Mouse (Mus musculus) forebrain, embryonic 16.5 days (tissue): Measurements from ENCODE around the gene Gm45062. TPM values are rescaled to one million over a fixed set of nuclear protein-coding genes. Genes with fewer than 3 reads are reported as not detected.

Experiments used
- ATAC-seq: fragments of 200-750 bp; cut with Nextera tagmentation; 2 replicates; pipeline ENCODE4 v1.8.0; 2017; ENCODE audit warnings: mild to moderate bottlenecking, moderate library complexity
- H3K27ac ChIP-seq: fragments of 300-500 bp; sonication (generic); 2 replicates; pipeline ENCODE4 v1.5.1; 2014; ENCODE audit warnings: low read length, control low read depth
- H3K27me3 ChIP-seq: fragments of 300-500 bp; sonication (generic); replicated peaks from 2 replicates; pipeline ENCODE4 v1.6.1; 2014; ENCODE audit warnings: low read length; ENCODE audit not compliant: control insufficient read depth, insufficient read depth
- H3K36me3 ChIP-seq: fragments of 300-500 bp; sonication (generic); 2 replicates; pipeline ENCODE4 v1.6.1; 2014; ENCODE audit not compliant: control insufficient read depth, insufficient read depth
- H3K4me1 ChIP-seq: fragments of 300-500 bp; sonication (generic); replicated peaks from 2 replicates; pipeline ENCODE4 v1.6.1; 2014; ENCODE audit warnings: low read length; ENCODE audit not compliant: control insufficient read depth, insufficient read depth
- H3K4me2 ChIP-seq: fragments of 300-500 bp; sonication (generic); 2 replicates; pipeline ENCODE4 v1.6.1; 2014; ENCODE audit warnings: mild to moderate bottlenecking, low read length, control low read depth
- H3K4me3 ChIP-seq: fragments of 300-500 bp; sonication (generic); replicated peaks from 2 replicates; pipeline ENCODE4 v1.5.1; 2014; ENCODE audit warnings: mild to moderate bottlenecking, low read length, control low read depth
- H3K9ac ChIP-seq: fragments of 300-500 bp; sonication (generic); replicated peaks from 2 replicates; pipeline ENCODE4 v1.6.1; 2014; ENCODE audit warnings: low read depth, low read length, control low read depth
- H3K9me3 ChIP-seq: fragments of 300-500 bp; sonication (generic); 2 replicates; pipeline ENCODE4 v1.6.1; 2016; ENCODE audit warnings: low read length; ENCODE audit not compliant: control insufficient read depth
- WGBS: fragments of 180-500 bp; shearing (Covaris S2); extraction: QIAGEN DNeasy Blood & Tissue Kit; methylation state at CpG from one replicate; pipeline ENCODE4 v1.1.7; 2014; 5-methylcytosine and 5-hydroxymethylcytosine counted together
- polyA plus RNA-seq: library from polyadenylated mRNA; unstranded; fragments of >200 nt; fragmentation: Nextera tagmentation; extraction: Ambion mirVana; gene quantifications from 2 replicates; pipeline ENCODE4 v1.2.1, GENCODE M21; 2015

Gm45062 gene
- polyA plus RNA-seq, 1 experiment from 2014 or later: 24.3 TPM

GRCm38 (mm10) chr6:8430610-8431234 lies 171.5 kb downstream of the Gm45062 start:
- Histone ChIP-seq H3K27ac (peak overlapping the region; percentile 74), H3K9ac (no peak overlapping the region), H3K4me1 (peaks cover 12% of the 10 kb centered on the region; the same call in 1 of the 2 replicates), H3K4me3 (no peak overlapping the region), H3K27me3 (no peaks in the 10 kb centered on the region), H3K9me3 (no peaks in the 10 kb centered on the region), H3K4me2 (no peak overlapping the region), H3K36me3 (no peaks in the 10 kb centered on the region)
- ATAC-seq: peak; percentile 56
- WGBS: 73% methylated on average over 9 of the region's 9 CpGs

- ATAC-seq: peak; percentile 64
These were observed 173.9 kb downstream of the Gm45062 start for GRCm38 (mm10) chr6:8433179-8433578.

GRCm38 (mm10) chr6:8437937-8438336 lies 178.7 kb downstream of the Gm45062 start:
- no peak overlapping the region for H3K27ac ChIP-seq
- no peak overlapping the region for H3K9ac ChIP-seq
- H3K36me3 ChIP-seq: no peaks in the 10 kb centered on the region
- peaks cover 4% of the 10 kb centered on the region; the same call in 1 of the 2 replicates for H3K4me1 ChIP-seq
- no peak overlapping the region for H3K4me2 ChIP-seq
- no peaks in the 10 kb centered on the region for H3K9me3 ChIP-seq
- WGBS: 96% methylated on average over 3 of the region's 3 CpGs
- no peak overlapping the region for H3K4me3 ChIP-seq
- H3K27me3 ChIP-seq: no peaks in the 10 kb centered on the region
- ATAC-seq: no peak

More at GRCm38 (mm10) chr6:8433179-8433578, 173.9 kb downstream of the Gm45062 start:
- Histone ChIP-seq H3K4me2 (no peak overlapping the region), H3K4me1 (peaks cover 12% of the 10 kb centered on the region; the same call in 1 of the 2 replicates), H3K9ac (no peak overlapping the region), H3K9me3 (no peaks in the 10 kb centered on the region), H3K36me3 (no peaks in the 10 kb centered on the region), H3K27me3 (no peaks in the 10 kb centered on the region), H3K4me3 (no peak overlapping the region), H3K27ac (peak overlapping the region; percentile 45)
- WGBS: 57% methylated on average over 9 of the region's 9 CpGs

GRCm38 (mm10) chr6:8441814-8442213 lies 182.6 kb downstream of the Gm45062 start:
- Histone ChIP-seq H3K9me3 (no peaks in the 10 kb centered on the region), H3K27me3 (no peaks in the 10 kb centered on the region), H3K4me1 (no peaks in the 10 kb centered on the region), H3K27ac (no peak overlapping the region), H3K4me2 (no peak overlapping the region), H3K9ac (no peak overlapping the region), H3K4me3 (no peak overlapping the region), H3K36me3 (no peaks in the 10 kb centered on the region)
- WGBS: 93% methylated on average over 3 of the region's 3 CpGs
- ATAC-seq: no peak

GRCm38 (mm10) chr6:8446786-8447185 lies 187.5 kb downstream of the Gm45062 start:
- no peak overlapping the region for H3K4me3 ChIP-seq
- H3K9ac ChIP-seq: no peak overlapping the region
- H3K36me3 ChIP-seq: no peaks in the 10 kb centered on the region
- no peaks in the 10 kb centered on the region for H3K4me1 ChIP-seq
- ATAC-seq: peak; percentile 57
- 56% methylated on average over 5 of the region's 5 CpGs for WGBS
- no peak overlapping the region for H3K4me2 ChIP-seq
- H3K27me3 ChIP-seq: no peaks in the 10 kb centered on the region
- H3K27ac ChIP-seq: no peak overlapping the region
- H3K9me3 ChIP-seq: no peaks in the 10 kb centered on the region

GRCm38 (mm10) chr6:8455599-8455998 lies 196.3 kb downstream of the Gm45062 start:
- H3K9ac ChIP-seq: no peak overlapping the region
- no peaks in the 10 kb centered on the region for H3K27me3 ChIP-seq
- no peaks in the 10 kb centered on the region for H3K9me3 ChIP-seq
- no peaks in the 10 kb centered on the region for H3K36me3 ChIP-seq
- H3K4me3 ChIP-seq: no peak overlapping the region
- 85% methylated on average over 5 of the region's 5 CpGs for WGBS
- H3K4me1 ChIP-seq: no peaks in the 10 kb centered on the region
- no peak overlapping the region for H3K4me2 ChIP-seq
- H3K27ac ChIP-seq: no peak overlapping the region
- no peak for ATAC-seq

- Histone ChIP-seq H3K36me3 (no peaks in the 10 kb centered on the region), H3K9me3 (no peaks in the 10 kb centered on the region), H3K9ac (no peak overlapping the region), H3K27me3 (no peaks in the 10 kb centered on the region), H3K4me1 (no peaks in the 10 kb centered on the region), H3K4me2 (no peak overlapping the region), H3K4me3 (no peak overlapping the region), H3K27ac (no peak overlapping the region)
- WGBS: 83% methylated on average over 4 of the region's 4 CpGs
- no peak for ATAC-seq
These were observed 199.3 kb downstream of the Gm45062 start for GRCm38 (mm10) chr6:8458596-8458995.

- no peaks in the 10 kb centered on the region for H3K36me3 ChIP-seq
- no peak overlapping the region for H3K4me3 ChIP-seq
- H3K27ac ChIP-seq: no peak overlapping the region
- H3K9ac ChIP-seq: no peak overlapping the region
- no peak overlapping the region for H3K4me2 ChIP-seq
- 95% methylated on average over 2 of the region's 2 CpGs for WGBS
- H3K9me3 ChIP-seq: no peaks in the 10 kb centered on the region
- ATAC-seq: no peak
- H3K27me3 ChIP-seq: no peaks in the 10 kb centered on the region
- H3K4me1 ChIP-seq: no peaks in the 10 kb centered on the region; the same call in 1 of the 2 replicates
These were observed 203.2 kb downstream of the Gm45062 start for GRCm38 (mm10) chr6:8462447-8462846.

- Histone ChIP-seq H3K27ac (no peak overlapping the region), H3K9me3 (no peaks in the 10 kb centered on the region), H3K4me2 (no peak overlapping the region), H3K4me1 (peaks cover 3% of the 10 kb centered on the region), H3K9ac (no peak overlapping the region), H3K4me3 (no peak overlapping the region), H3K27me3 (no peaks in the 10 kb centered on the region), H3K36me3 (no peaks in the 10 kb centered on the region)
- ATAC-seq: no peak
- WGBS: 90% methylated on average over 1 of the region's 1 CpGs
These were observed 206.1 kb downstream of the Gm45062 start for GRCm38 (mm10) chr6:8465388-8465787.

GRCm38 (mm10) chr6:8465985-8466384 lies 206.7 kb downstream of the Gm45062 start:
- Histone ChIP-seq H3K4me1 (peaks cover 3% of the 10 kb centered on the region), H3K9ac (no peak overlapping the region), H3K4me3 (no peak overlapping the region), H3K4me2 (no peak overlapping the region), H3K36me3 (no peaks in the 10 kb centered on the region), H3K27me3 (no peaks in the 10 kb centered on the region), H3K27ac (no peak overlapping the region), H3K9me3 (no peaks in the 10 kb centered on the region)
- no peak for ATAC-seq
- WGBS: 88% methylated on average over 5 of the region's 5 CpGs
